Mouse (Mus musculus): ENCODE results near the gene Lrrn1.

Gene Lrrn1

DNA sequence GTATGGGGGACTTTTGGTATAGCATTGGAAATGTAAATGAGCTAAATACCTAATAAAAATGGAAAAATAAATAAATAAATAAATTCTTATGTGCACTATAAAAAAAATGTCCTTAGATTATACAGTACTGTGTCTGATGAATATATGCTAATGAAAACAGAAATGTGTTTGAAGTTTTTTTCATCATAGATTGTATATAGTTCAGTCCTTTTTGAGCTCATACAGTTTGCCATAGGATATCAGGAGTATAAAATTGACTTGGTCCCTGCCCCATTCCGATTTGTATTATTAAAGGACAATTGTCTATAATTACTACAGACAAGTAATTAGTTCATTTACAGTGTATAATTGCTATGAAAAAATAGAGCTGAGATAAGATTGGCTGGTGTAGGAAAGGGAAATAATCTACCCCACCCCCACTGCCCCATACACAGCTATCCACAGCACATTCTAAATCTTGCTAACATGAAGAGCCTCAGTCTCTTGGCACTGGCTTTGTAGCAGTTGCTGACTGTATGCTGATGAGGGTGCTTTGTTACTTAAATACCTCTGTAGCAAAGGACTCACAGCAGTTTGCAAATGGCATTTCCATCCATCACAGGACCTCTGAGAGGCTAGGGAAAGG, 54.3 kb downstream of the Lrrn1 start:
- no peak for DNase-seq (ENCODE audit: low spot score in 2 of 2)

DNA sequence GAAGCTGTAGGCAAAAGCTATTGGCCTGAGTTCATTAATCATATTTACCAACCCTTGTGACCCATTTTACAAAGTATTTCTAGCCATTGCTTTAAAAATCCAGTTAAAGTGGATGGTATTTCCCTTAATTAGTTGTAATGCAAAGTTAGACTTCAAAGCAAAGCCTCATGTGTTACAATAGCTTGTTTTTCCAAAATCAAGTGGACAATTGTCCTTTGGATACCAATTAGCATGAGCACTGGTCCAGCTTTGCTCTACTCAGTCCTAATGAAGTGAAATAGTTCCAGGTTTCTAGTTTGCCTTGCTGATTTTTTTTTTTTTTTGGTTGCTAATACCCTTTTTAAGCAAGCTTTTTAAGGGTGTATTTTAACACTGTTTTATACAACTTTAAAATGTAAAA, 75.6 kb downstream of the Lrrn1 start:
- DNase-seq (ENCODE audit: low spot score in 2 of 2) = no peak

DNA sequence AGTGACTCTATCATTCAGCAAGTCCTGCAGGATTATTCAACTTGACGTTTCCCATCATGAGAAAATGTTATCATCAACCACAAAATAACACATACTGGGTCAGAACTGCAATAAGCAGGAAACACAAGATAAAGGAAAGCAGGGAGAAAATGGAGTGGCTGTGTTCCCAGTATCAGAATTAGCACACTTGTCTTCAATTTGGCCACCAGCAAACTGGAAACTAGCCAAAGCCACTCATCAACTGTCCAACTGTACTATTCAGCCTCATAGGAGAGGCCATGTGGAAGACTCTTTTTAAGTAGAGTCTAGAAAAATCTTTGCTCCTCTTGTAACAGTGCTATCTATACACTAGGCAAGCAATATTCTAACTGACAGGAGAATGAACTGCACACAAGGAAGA, 84.7 kb downstream of the Lrrn1 start:
- peak; percentile 22 to 26 for DNase-seq (ENCODE audit: low spot score in 2 of 2)
